Mouse (Mus musculus): ENCODE measurements at regions not wholly inside any gene's neighbourhood (a gene's known extent, or its start where the extent isn't known, plus 50 kb on each side); places are given as distances from the start of the nearest gene placed in this dataset.
A peak's percentile ranks its signal among the peaks of the same experiment; 100 is the strongest.
"Not testable (repeated sequence)": the region's sequence is repeated elsewhere in the genome, so short reads cannot be mapped to it uniquely, and the experiment has no call there.

DNA sequence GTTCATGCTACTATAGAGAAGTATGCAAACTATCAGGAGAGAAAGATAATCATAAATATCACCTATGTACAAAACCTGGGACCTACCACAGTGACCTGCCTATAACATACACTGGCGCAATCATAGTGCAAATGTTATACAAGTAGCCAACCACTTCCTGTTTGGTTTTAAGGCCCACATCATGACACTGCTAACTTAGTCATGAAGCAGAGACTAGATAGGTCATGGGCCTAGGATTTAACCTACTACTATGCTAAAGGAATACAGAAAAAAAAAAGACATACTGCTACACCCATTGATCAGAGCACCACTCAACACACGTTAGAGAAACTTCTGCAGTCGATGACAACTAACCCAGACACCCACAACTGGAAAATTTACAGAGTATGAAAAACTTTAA, 498.6 kb upstream of the Acvr2a start:
- Histone ChIP-seq H3K4me2 (no peak overlapping the region), H3K36me3 (no peaks in the 10 kb centered on the region), H3K4me3 (replicated peaks) (no peak overlapping the region), H3K27ac (replicated peaks) (no peak overlapping the region), H3K27me3 (replicated peaks) (no peaks in the 10 kb centered on the region), H3K9ac (replicated peaks) (no peak overlapping the region), H3K4me1 (peaks cover 15% of the 10 kb centered on the region), H3K9me3 (replicated peaks) (no peaks in the 10 kb centered on the region)
- 95% methylated on average over 3 of the region's 3 CpGs for WGBS
- ATAC-seq (ENCODE audit: low FRiP score) = no peak

- no peaks in the 10 kb centered on the region for H3K27me3 ChIP-seq (replicated peaks)
- H3K27ac ChIP-seq (replicated peaks) = no peak overlapping the region
- no peak overlapping the region for H3K9ac ChIP-seq (replicated peaks)
- H3K36me3 ChIP-seq = no peaks in the 10 kb centered on the region
- H3K4me1 ChIP-seq = peaks cover 15% of the 10 kb centered on the region
- WGBS = 72% methylated on average over 8 of the region's 8 CpGs
- H3K4me3 ChIP-seq (replicated peaks) = no peak overlapping the region
- H3K4me2 ChIP-seq = no peak overlapping the region
- H3K9me3 ChIP-seq (replicated peaks) = no peaks in the 10 kb centered on the region
- ATAC-seq (ENCODE audit: low FRiP score) = no peak
These were observed 497.6 kb upstream of the Acvr2a start for GRCm38 (mm10) chr2:48316180-48316889.

GRCm38 (mm10) chr2:48317821-48318220, 496.1 kb upstream of the Acvr2a start:
- peak; percentile 58 for ATAC-seq (ENCODE audit: low FRiP score)
- Histone ChIP-seq H3K9me3 (replicated peaks) (no peaks in the 10 kb centered on the region), H3K9ac (replicated peaks) (no peak overlapping the region), H3K27ac (replicated peaks) (0 out of 2 replicates have a peak overlapping the region, but pooled peaks have one; percentile 43), H3K4me1 (peaks cover 15% of the 10 kb centered on the region), H3K27me3 (replicated peaks) (no peaks in the 10 kb centered on the region), H3K4me2 (peak overlapping the region; percentile 19), H3K4me3 (replicated peaks) (no peak overlapping the region), H3K36me3 (no peaks in the 10 kb centered on the region)
- WGBS = 20% methylated on average over 7 of the region's 7 CpGs

GRCm38 (mm10) chr2:48318384-48319030, 495.4 kb upstream of the Acvr2a start:
- Histone ChIP-seq H3K9ac (replicated peaks) (no peak overlapping the region), H3K4me2 (no peak overlapping the region), H3K4me3 (replicated peaks) (no peak overlapping the region), H3K4me1 (peaks cover 15% of the 10 kb centered on the region), H3K27me3 (replicated peaks) (no peaks in the 10 kb centered on the region), H3K36me3 (no peaks in the 10 kb centered on the region), H3K27ac (replicated peaks) (peak overlapping the region; percentile 43; the same call in 1 of the 2 replicates), H3K9me3 (replicated peaks) (no peaks in the 10 kb centered on the region)
- WGBS = 4% methylated on average over 8 of the region's 8 CpGs
- ATAC-seq (ENCODE audit: low FRiP score) = peak; percentile 78

DNA sequence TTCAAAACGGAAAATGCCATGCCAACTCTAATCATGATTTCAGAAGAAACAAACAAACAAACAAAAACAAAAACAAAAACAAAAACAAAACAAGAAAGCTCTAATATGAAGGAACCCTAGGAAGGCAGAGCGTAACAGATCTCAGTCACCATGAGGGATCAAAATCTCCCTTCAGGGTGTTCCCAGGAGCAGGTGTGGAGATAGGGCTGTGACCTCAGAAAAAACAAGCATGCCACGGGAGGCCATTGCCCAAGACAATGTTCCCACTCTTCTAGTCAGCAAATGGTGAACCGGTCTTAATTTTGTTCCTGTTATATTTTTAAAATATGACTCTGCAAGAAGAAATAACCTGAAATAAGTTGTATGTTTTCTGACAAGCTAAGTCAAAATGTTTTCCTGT, 492.4 kb upstream of the Acvr2a start:
- 84% methylated on average over 4 of the region's 4 CpGs for WGBS
- Histone ChIP-seq H3K9ac (replicated peaks) (no peak overlapping the region), H3K27me3 (replicated peaks) (no peaks in the 10 kb centered on the region), H3K9me3 (replicated peaks) (no peaks in the 10 kb centered on the region), H3K4me1 (peaks cover 15% of the 10 kb centered on the region), H3K27ac (replicated peaks) (no peak overlapping the region), H3K36me3 (no peaks in the 10 kb centered on the region), H3K4me3 (replicated peaks) (no peak overlapping the region), H3K4me2 (no peak overlapping the region)
- ATAC-seq (ENCODE audit: low FRiP score) = no peak

DNA sequence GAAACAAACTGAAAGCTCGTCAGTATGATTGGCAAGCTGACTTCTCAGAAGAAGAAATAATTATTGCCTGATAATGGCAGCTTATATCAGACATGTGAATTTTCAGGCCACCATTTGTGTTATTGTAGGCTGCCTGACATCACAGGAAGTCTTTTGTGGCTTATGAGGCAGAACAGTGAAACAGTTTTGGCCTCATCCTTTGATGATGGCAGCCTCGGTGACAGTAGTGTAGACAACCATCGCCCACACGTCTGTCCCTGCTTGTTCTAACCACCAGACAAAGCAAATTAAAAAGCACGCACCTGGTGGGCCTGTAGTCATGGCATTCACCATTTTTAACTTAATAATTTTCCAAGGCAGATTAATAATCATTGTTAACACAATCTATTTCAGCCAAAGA, 491.6 kb upstream of the Acvr2a start:
- H3K4me1 ChIP-seq = peaks cover 15% of the 10 kb centered on the region
- H3K4me2 ChIP-seq = no peak overlapping the region
- no peak for ATAC-seq (ENCODE audit: low FRiP score)
- no peaks in the 10 kb centered on the region for H3K9me3 ChIP-seq (replicated peaks)
- H3K36me3 ChIP-seq = no peaks in the 10 kb centered on the region
- no peak overlapping the region for H3K4me3 ChIP-seq (replicated peaks)
- no peaks in the 10 kb centered on the region for H3K27me3 ChIP-seq (replicated peaks)
- no peak overlapping the region for H3K27ac ChIP-seq (replicated peaks)
- no peak overlapping the region for H3K9ac ChIP-seq (replicated peaks)
- WGBS = 84% methylated on average over 5 of the region's 5 CpGs

- no peak for ATAC-seq (ENCODE audit: low FRiP score)
- Histone ChIP-seq H3K4me2 (no peak overlapping the region), H3K9ac (replicated peaks) (no peak overlapping the region), H3K27me3 (replicated peaks) (no peaks in the 10 kb centered on the region), H3K4me1 (no peaks in the 10 kb centered on the region), H3K4me3 (replicated peaks) (no peak overlapping the region), H3K9me3 (replicated peaks) (no peaks in the 10 kb centered on the region), H3K27ac (replicated peaks) (no peak overlapping the region), H3K36me3 (no peaks in the 10 kb centered on the region)
These were observed 485.7 kb upstream of the Acvr2a start for GRCm38 (mm10) chr2:48328204-48328603.

- Histone ChIP-seq H3K4me3 (replicated peaks) (no peak overlapping the region), H3K27ac (replicated peaks) (no peak overlapping the region), H3K9me3 (replicated peaks) (no peaks in the 10 kb centered on the region), H3K4me1 (no peaks in the 10 kb centered on the region), H3K36me3 (no peaks in the 10 kb centered on the region), H3K9ac (replicated peaks) (no peak overlapping the region), H3K4me2 (peak overlapping the region; percentile 15; the same call in 1 of the 2 replicates), H3K27me3 (replicated peaks) (no peaks in the 10 kb centered on the region)
- WGBS = 63% methylated on average over 10 of the region's 10 CpGs
- no peak for ATAC-seq (ENCODE audit: low FRiP score)
These were observed 481.1 kb upstream of the Acvr2a start for GRCm38 (mm10) chr2:48332783-48333182.

- 83% methylated on average over 4 of the region's 4 CpGs for WGBS
- H3K9ac ChIP-seq (replicated peaks) = no peak overlapping the region
- no peaks in the 10 kb centered on the region for H3K27me3 ChIP-seq (replicated peaks)
- H3K4me2 ChIP-seq = no peak overlapping the region
- ATAC-seq (ENCODE audit: low FRiP score) = no peak
- H3K4me1 ChIP-seq = no peaks in the 10 kb centered on the region
- no peaks in the 10 kb centered on the region for H3K36me3 ChIP-seq
- H3K9me3 ChIP-seq (replicated peaks) = no peaks in the 10 kb centered on the region
- H3K27ac ChIP-seq (replicated peaks) = no peak overlapping the region
- no peak overlapping the region for H3K4me3 ChIP-seq (replicated peaks)
These were observed 465.9 kb upstream of the Acvr2a start for GRCm38 (mm10) chr2:48348021-48348420.

- H3K27me3 ChIP-seq (replicated peaks) = no peaks in the 10 kb centered on the region
- H3K4me2 ChIP-seq = no peak overlapping the region
- H3K27ac ChIP-seq (replicated peaks) = no peak overlapping the region
- H3K4me3 ChIP-seq (replicated peaks) = no peak overlapping the region
- H3K9ac ChIP-seq (replicated peaks) = no peak overlapping the region
- H3K36me3 ChIP-seq = no peaks in the 10 kb centered on the region
- no peak for ATAC-seq (ENCODE audit: low FRiP score)
- no peaks in the 10 kb centered on the region for H3K9me3 ChIP-seq (replicated peaks)
- 90% methylated on average over 3 of the region's 3 CpGs for WGBS
- no peaks in the 10 kb centered on the region for H3K4me1 ChIP-seq
These were observed 464.1 kb upstream of the Acvr2a start for GRCm38 (mm10) chr2:48349794-48350193.

- H3K9ac ChIP-seq (replicated peaks) = no peak overlapping the region
- no peaks in the 10 kb centered on the region for H3K4me1 ChIP-seq
- ATAC-seq (ENCODE audit: low FRiP score) = no peak
- H3K4me2 ChIP-seq = no peak overlapping the region
- no peak overlapping the region for H3K4me3 ChIP-seq (replicated peaks)
- H3K36me3 ChIP-seq = no peaks in the 10 kb centered on the region
- 88% methylated on average over 1 of the region's 1 CpGs for WGBS
- no peaks in the 10 kb centered on the region for H3K27me3 ChIP-seq (replicated peaks)
- H3K27ac ChIP-seq (replicated peaks) = no peak overlapping the region
- no peaks in the 10 kb centered on the region for H3K9me3 ChIP-seq (replicated peaks)
These were observed 463.7 kb upstream of the Acvr2a start for GRCm38 (mm10) chr2:48350206-48350605.

DNA sequence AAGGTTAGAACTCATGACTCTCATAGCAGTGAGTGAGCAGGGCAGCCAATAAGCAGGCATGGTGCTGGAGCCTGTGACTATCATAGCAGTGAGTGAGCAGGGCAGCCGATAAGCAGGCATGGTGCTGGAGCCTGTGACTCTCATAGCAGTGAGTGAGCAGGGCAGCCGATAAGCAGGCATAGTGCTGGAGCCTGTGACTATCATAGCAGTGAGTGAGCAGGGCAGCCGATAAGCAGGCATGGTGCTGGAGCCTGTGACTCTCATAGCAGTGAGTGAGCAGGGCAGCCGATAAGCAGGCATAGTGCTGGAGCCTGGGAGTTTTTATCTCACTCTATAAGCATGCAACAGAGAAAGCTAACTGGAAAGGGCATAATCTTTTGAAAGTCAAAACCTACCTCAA, 442.3 kb upstream of the Acvr2a start:
- not testable (repeated sequence) for H3K4me3 ChIP-seq (replicated peaks); H3K9me3 ChIP-seq (replicated peaks); ATAC-seq (ENCODE audit: low FRiP score); H3K4me1 ChIP-seq; H3K9ac ChIP-seq (replicated peaks); H3K36me3 ChIP-seq; H3K27me3 ChIP-seq (replicated peaks); H3K27ac ChIP-seq (replicated peaks); H3K4me2 ChIP-seq
- 88% methylated on average over 4 of the region's 4 CpGs for WGBS

Measured in neural tube, embryonic 15.5 days (tissue).